Mouse (Mus musculus) layer of hippocampus, adult 8-10 months (tissue): ENCODE results near the gene Hist1h2ag. TPM values are rescaled to one million over a fixed set of nuclear protein-coding genes. Genes with fewer than 3 reads are reported as not detected.

Source experiments
- DNase-seq, 2 experiments: peaks; one replicate each; pipeline ENCODE4 v3.0.0; 2022; ENCODE audit warnings: low spot score in 2 of 2
- total RNA-seq, 4 experiments: library from RNA; stranded (reverse); gene quantifications; 2 replicates each; pipeline ENCODE4 v1.2.4; 2022

Hist1h2ag gene
- total RNA-seq, 4 experiments from 2014 or later, result 8.2 to 12.2 (median 10.1) TPM

GRCm38 (mm10) chr13:22037415-22037814 is 5.3 kb downstream of the Hist1h2ag start:
- DNase-seq, result no peak

GRCm38 (mm10) chr13:22036986-22037385 is 5.8 kb downstream of the Hist1h2ag start:
- no peak for DNase-seq

- DNase-seq, result no peak
These were observed 6.4 kb downstream of the Hist1h2ag start for GRCm38 (mm10) chr13:22036149-22036956.

- DNase-seq, result peak; percentile 85 to 87
These were observed 7.2 kb downstream of the Hist1h2ag start, which contains the start of the genes Hist1h2ah and Hist1h2bk for GRCm38 (mm10) chr13:22035267-22036148. Gene Hist1h2ah, minus strand, starts transcription at chr13:22035568. Gene Hist1h2bk, plus strand, starts transcription at chr13:22035870.

- no peak for DNase-seq
These were observed 8.1 kb downstream of the Hist1h2ag start for GRCm38 (mm10) chr13:22034443-22035266.

- no peak for DNase-seq
These were observed 8.9 kb downstream of the Hist1h2ag start for GRCm38 (mm10) chr13:22033741-22034442.

- no peak for DNase-seq
These were observed 12.3 kb downstream of the Hist1h2ag start for GRCm38 (mm10) chr13:22030493-22030892.

GRCm38 (mm10) chr13:22029928-22030327 is 12.8 kb downstream of the Hist1h2ag start:
- DNase-seq, result no peak

GRCm38 (mm10) chr13:22028673-22029460 is 13.9 kb downstream of the Hist1h2ag start:
- peak; percentile 84 to 96 for DNase-seq

GRCm38 (mm10) chr13:22026058-22027031 is 16.4 kb downstream of the Hist1h2ag start:
- DNase-seq, result peak; percentile 70 to 87

- peak in 1 of 2 experiments; percentile 62 for DNase-seq
These were observed 20.5 kb downstream of the Hist1h2ag start for GRCm38 (mm10) chr13:22022241-22022640.

- no peak for DNase-seq
These were observed 21.2 kb downstream of the Hist1h2ag start for GRCm38 (mm10) chr13:22021581-22021980.

GRCm38 (mm10) chr13:22020901-22021339 is 21.8 kb downstream of the Hist1h2ag start:
- peak in 1 of 2 experiments; percentile 41 for DNase-seq

GRCm38 (mm10) chr13:22019934-22020835 is 22.6 kb downstream of the Hist1h2ag start:
- DNase-seq, result no peak

- DNase-seq, result peak in 1 of 2 experiments; percentile 62
These were observed 27.0 kb downstream of the Hist1h2ag start for GRCm38 (mm10) chr13:22015479-22016450.

GRCm38 (mm10) chr13:22014411-22014845 is 28.3 kb downstream of the Hist1h2ag start:
- no peak for DNase-seq
